ENCODE assay signal across 8 mouse cellular contexts in genomic region chr3:96500691-96501265, GRCm38 (mm10). TPM values are rescaled to one million over a fixed set of nuclear protein-coding genes. Genes with fewer than 3 reads are reported as not detected.
A peak's percentile ranks its signal among the peaks of the same experiment; 100 is the strongest.
DNase-seq lines count a peak whose midpoint lies in the region; ATAC-seq lines count a peak whose summit lies in the region.

No protein-coding gene starts in this region.

- peak overlapping the region; percentile 86 for H3K27ac ChIP-seq in intestine, embryonic 15.5 days

- peak overlapping the region; percentile 57 for H3K9ac ChIP-seq in intestine, embryonic 15.5 days

- no peaks in the 10 kb centered on the region for H3K9me3 ChIP-seq in intestine, embryonic 15.5 days

- WGBS in intestine, embryonic 15.5 days = under 1% methylated on average over 19 of the region's 19 CpGs

- intact Hi-C loops in left cerebral cortex, postnatal 25 days (cut with DNase I) = loop anchor here (5.0 kb wide), 2 partner anchors 82 to 223 kb away; no protein-coding TSS in a partner anchor

- peak overlapping the region; percentile 59 for H3K4me3 ChIP-seq in intestine, embryonic 15.5 days (replicated peaks)

- peak; percentile 71 for ATAC-seq in intestine, embryonic 15.5 days

- 0 out of 2 replicates have a peak, but pooled peaks cover 3% of the 10 kb centered on the region for H3K4me1 ChIP-seq in intestine, embryonic 15.5 days (replicated peaks)

- peak overlapping the region; percentile 58 for H3K4me2 ChIP-seq in intestine, embryonic 15.5 days (replicated peaks)

- H3K27me3 ChIP-seq in intestine, embryonic 15.5 days (replicated peaks) = no peaks in the 10 kb centered on the region

- DNase-seq in adrenal gland, adult 2 months = peak; percentile 90
- DNase-seq in embryo, embryonic 11 days = peak; percentile 85
- peak; percentile 65 for DNase-seq in gastrocnemius, postnatal 25 days
- peak; percentile 88 to 95 for DNase-seq in left cerebral cortex, postnatal 25 days (ENCODE audit: low spot score in 2 of 2)
- DNase-seq in mesoderm, embryonic 11.5 days (ENCODE audit: low read depth, low spot score) = peak; percentile 88
- peak; percentile 78 for DNase-seq in right cerebral cortex, postnatal 25 days
- DNase-seq in urinary bladder, postnatal 36 days (ENCODE audit: low spot score in 2 of 2) = peak; percentile 78 to 86

- no peaks in the 10 kb centered on the region for H3K36me3 ChIP-seq in intestine, embryonic 15.5 days

RNA-seq across cellular contexts. Expression of gene Hfe2, which starts 24.2 kb away (rescaled TPM):
- under 1 TPM in 1 of 2 experiments, not detected in 1; 0.23 TPM for total RNA-seq in adrenal gland, adult 2 months (2021)
- polyA plus RNA-seq in adrenal gland, adult 2 months (2012; rRNA removed) = 0.11 and 0.31 TPM in 2 replicates
- 100 to 1,000 TPM; 474 to 621 TPM for total RNA-seq in gastrocnemius, postnatal 25 days (2021)
- polyA plus RNA-seq in intestine, embryonic 15.5 days (2015; fragmentation: Nextera tagmentation; extraction: Ambion mirVana) = 0.29 and 0.37 TPM in 2 replicates
- total RNA-seq in left cerebral cortex, postnatal 25 days (2021) = 1 to 10 TPM in 1 of 2 experiments, under 1 TPM in 1; 0.85 to 1.4 TPM

RNA-seq across cellular contexts. Expression of gene BC107364, which starts 48.7 kb away (rescaled TPM):
- not detected for total RNA-seq in adrenal gland, adult 2 months (2021)
- polyA plus RNA-seq in adrenal gland, adult 2 months (2012; rRNA removed) = not detected in 2 replicates
- not detected for total RNA-seq in gastrocnemius, postnatal 25 days (2021)
- 0.14 and 0.20 TPM in 2 replicates for polyA plus RNA-seq in intestine, embryonic 15.5 days (2015; fragmentation: Nextera tagmentation; extraction: Ambion mirVana)
- total RNA-seq in left cerebral cortex, postnatal 25 days (2021) = not detected

RNA-seq across cellular contexts. Expression of gene Txnip, which starts 57.0 kb away (rescaled TPM):
- 100 to 1,000 TPM; 421 to 430 TPM for total RNA-seq in adrenal gland, adult 2 months (2021)
- 390 and 481 TPM in 2 replicates for polyA plus RNA-seq in adrenal gland, adult 2 months (2012; rRNA removed)
- total RNA-seq in gastrocnemius, postnatal 25 days (2021) = 100 to 1,000 TPM; 343 to 504 TPM
- polyA plus RNA-seq in intestine, embryonic 15.5 days (2015; fragmentation: Nextera tagmentation; extraction: Ambion mirVana) = 136 and 146 TPM in 2 replicates
- total RNA-seq in left cerebral cortex, postnatal 25 days (2021) = 10 to 100 TPM; 18.3 to 18.5 TPM

Comparison
In these comparisons a context has a peak if more than half of its experiments do, and no peak if none do; other contexts are left out.
1. Peak in every context shown above with its lines: DNase-seq, ATAC-seq, H3K4me3 ChIP-seq and H3K27ac ChIP-seq.
2. RNA of gene Hfe2, which starts 24.2 kb away (total RNA-seq): 474 to 621 TPM in gastrocnemius, postnatal 25 days; 0.85 to 1.4 TPM in left cerebral cortex, postnatal 25 days and 0.23 TPM in adrenal gland, adult 2 months; every median in the first group is over 100 times any median in the second.
3. RNA of gene Txnip, which starts 57.0 kb away (total RNA-seq): 343 to 504 TPM in gastrocnemius, postnatal 25 days and 421 to 430 TPM in adrenal gland, adult 2 months; 18.3 to 18.5 TPM in left cerebral cortex, postnatal 25 days; every median in the first group is over 10 times any median in the second.